Mouse (Mus musculus) embryonic facial prominence, embryonic 14.5 days (tissue): Measurements from ENCODE around the gene Ptpn14. TPM values are rescaled to one million over a fixed set of nuclear protein-coding genes. Genes with fewer than 3 reads are reported as not detected.

Experiments
- ATAC-seq: fragments of 200-750 bp; cut with Nextera tagmentation; 2 replicates; pipeline ENCODE4 v1.8.0; 2017; ENCODE audit warnings: low read depth, moderate number of reproducible peaks, moderate TSS enrichment
- DNase-seq: peaks from one replicate; pipeline ENCODE4 v3.0.0-alpha.2; 2015; ENCODE audit warnings: low spot score
- H3K27ac ChIP-seq: fragments of 300-500 bp; sonication (generic); replicated peaks from 2 replicates; pipeline ENCODE4 v1.5.1; 2014; ENCODE audit warnings: low read depth, mild to moderate bottlenecking, low read length, moderate library complexity
- H3K27me3 ChIP-seq: fragments of 300-500 bp; sonication (generic); replicated peaks from 2 replicates; pipeline ENCODE4 v1.6.1; 2014; ENCODE audit warnings: low read length; ENCODE audit not compliant: control insufficient read depth, insufficient read depth
- H3K36me3 ChIP-seq: fragments of 300-500 bp; sonication (generic); 2 replicates; pipeline ENCODE4 v1.6.1; 2014; ENCODE audit warnings: low read length, mixed read lengths; ENCODE audit not compliant: control insufficient read depth, insufficient read depth
- H3K4me1 ChIP-seq: fragments of 300-500 bp; sonication (generic); 2 replicates; pipeline ENCODE4 v1.6.1; 2014; ENCODE audit warnings: antibody characterized with exemption, low read length; ENCODE audit not compliant: control insufficient read depth, insufficient read depth
- H3K4me2 ChIP-seq: fragments of 300-500 bp; sonication (generic); 2 replicates; pipeline ENCODE4 v1.6.1; 2014; ENCODE audit warnings: low read depth, mild to moderate bottlenecking, low read length, moderate library complexity, mixed read lengths
- H3K4me3 ChIP-seq: fragments of 300-500 bp; sonication (generic); 2 replicates; pipeline ENCODE4 v1.5.1; 2014; ENCODE audit warnings: low read depth, mild to moderate bottlenecking, low read length
- H3K9ac ChIP-seq: fragments of 300-500 bp; sonication (generic); 2 replicates; pipeline ENCODE4 v1.6.1; 2014; ENCODE audit warnings: low read depth, mild to moderate bottlenecking, low read length, moderate library complexity, mixed read lengths
- H3K9me3 ChIP-seq: fragments of 300-500 bp; sonication (generic); 2 replicates; pipeline ENCODE4 v1.6.1; 2016; ENCODE audit warnings: low read length; ENCODE audit not compliant: control insufficient read depth
- WGBS: fragments of 180-500 bp; shearing (Covaris S2); extraction: QIAGEN DNeasy Blood & Tissue Kit; methylation state at CpG from one replicate; pipeline ENCODE4 v1.1.7; 2014; 5-methylcytosine and 5-hydroxymethylcytosine counted together
- polyA plus RNA-seq: library from polyadenylated mRNA; unstranded; fragments of >200 nt; fragmentation: Nextera tagmentation; extraction: Ambion mirVana; gene quantifications from 2 replicates; pipeline ENCODE4 v1.2.1, GENCODE M21; 2014

The Ptpn14 gene
- polyA plus RNA-seq, 1 experiment from 2014 or later = 12.5 TPM

DNA sequence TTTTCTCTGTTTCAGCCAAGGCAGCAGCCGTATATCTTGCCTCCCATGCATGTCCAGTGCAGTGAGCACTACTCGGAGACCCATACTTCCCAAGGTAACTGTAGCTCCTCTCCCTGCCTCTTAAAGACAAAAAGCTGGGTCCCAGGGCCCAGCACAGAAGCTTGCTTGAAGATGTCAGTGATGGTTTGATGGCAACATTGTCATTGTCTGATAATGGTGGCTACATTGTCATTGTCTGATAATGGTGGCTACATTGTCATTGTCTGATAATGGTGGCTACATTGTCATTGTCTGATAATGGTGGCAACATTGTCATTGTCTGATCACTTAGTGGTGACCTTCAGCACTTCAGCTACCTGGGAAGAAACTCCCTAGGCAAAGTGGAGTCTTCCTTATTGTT is 118.3 kb downstream of the Ptpn14 start:
- Histone ChIP-seq H3K9ac (no peak overlapping the region), H3K9me3 (no peaks in the 10 kb centered on the region), H3K4me3 (no peak overlapping the region), H3K36me3 (peaks cover 84% of the 10 kb centered on the region), H3K4me2 (no peak overlapping the region), H3K4me1 (no peaks in the 10 kb centered on the region), H3K27ac (no peak overlapping the region), H3K27me3 (no peaks in the 10 kb centered on the region)
- no peak for ATAC-seq
- WGBS = 87% methylated on average over 2 of the region's 2 CpGs
- DNase-seq = no peak

DNA sequence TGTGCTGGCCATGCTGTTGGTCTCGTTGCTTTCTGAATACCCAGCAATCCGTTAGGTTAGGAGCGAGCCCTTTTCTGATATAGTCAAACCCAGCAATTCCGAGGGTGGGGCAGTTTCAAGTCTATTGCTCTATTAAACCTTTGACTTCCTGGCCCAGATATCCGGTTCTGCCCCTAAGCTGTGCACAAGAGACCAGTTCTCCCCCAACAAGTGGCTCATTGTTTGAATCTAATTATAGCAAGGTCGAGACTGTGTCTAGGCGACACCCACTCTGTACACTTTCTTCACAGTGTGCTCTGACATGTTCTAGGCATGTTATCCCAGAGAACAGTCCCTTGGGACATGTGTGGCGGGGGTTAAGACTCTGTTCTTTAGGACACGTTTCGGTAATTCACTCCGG is 121.5 kb downstream of the Ptpn14 start:
- peaks cover 5% of the 10 kb centered on the region; the same call in 1 of the 2 replicates for H3K4me1 ChIP-seq
- H3K4me3 ChIP-seq = no peak overlapping the region
- no peaks in the 10 kb centered on the region for H3K27me3 ChIP-seq

DNA sequence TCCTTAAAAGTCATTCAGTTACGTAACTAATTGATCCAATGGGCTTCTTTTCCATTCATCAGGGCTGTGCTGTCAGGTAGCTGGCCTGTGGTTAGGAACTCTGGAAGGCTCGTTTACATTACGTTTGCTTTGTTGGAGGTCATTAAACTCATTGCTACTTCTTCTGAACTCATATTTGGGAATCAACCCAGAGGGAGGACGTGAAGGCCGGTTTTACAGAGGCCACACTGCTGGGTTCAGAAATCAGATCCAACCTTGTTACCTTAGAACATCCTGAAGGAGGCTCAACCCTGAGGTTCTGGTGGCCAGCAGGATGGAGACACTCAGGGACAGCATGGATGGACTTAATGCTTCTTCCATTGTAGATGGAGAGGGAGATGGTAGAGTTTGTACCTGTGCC is 124.0 kb downstream of the Ptpn14 start:
- peaks cover 81% of the 10 kb centered on the region for H3K36me3 ChIP-seq
- H3K9me3 ChIP-seq = no peaks in the 10 kb centered on the region
- peaks cover 5% of the 10 kb centered on the region; the same call in 1 of the 2 replicates for H3K4me1 ChIP-seq
- DNase-seq (no peak), ATAC-seq (no peak)
- H3K27me3 ChIP-seq = no peaks in the 10 kb centered on the region
- H3K9ac ChIP-seq = no peak overlapping the region
- H3K4me3 ChIP-seq = no peak overlapping the region
- no peak overlapping the region for H3K27ac ChIP-seq
- no peak overlapping the region for H3K4me2 ChIP-seq
- WGBS = 64% methylated on average over 5 of the region's 5 CpGs

More for the DNA sequence above, 121.5 kb downstream of the Ptpn14 start:
- 54% methylated on average over 11 of the region's 11 CpGs for WGBS
- no peak overlapping the region for H3K27ac ChIP-seq
- DNase-seq (peak; percentile 20), ATAC-seq (no peak)
- peaks cover 80% of the 10 kb centered on the region for H3K36me3 ChIP-seq
- no peaks in the 10 kb centered on the region for H3K9me3 ChIP-seq
- no peak overlapping the region for H3K4me2 ChIP-seq
- H3K9ac ChIP-seq = no peak overlapping the region

DNA sequence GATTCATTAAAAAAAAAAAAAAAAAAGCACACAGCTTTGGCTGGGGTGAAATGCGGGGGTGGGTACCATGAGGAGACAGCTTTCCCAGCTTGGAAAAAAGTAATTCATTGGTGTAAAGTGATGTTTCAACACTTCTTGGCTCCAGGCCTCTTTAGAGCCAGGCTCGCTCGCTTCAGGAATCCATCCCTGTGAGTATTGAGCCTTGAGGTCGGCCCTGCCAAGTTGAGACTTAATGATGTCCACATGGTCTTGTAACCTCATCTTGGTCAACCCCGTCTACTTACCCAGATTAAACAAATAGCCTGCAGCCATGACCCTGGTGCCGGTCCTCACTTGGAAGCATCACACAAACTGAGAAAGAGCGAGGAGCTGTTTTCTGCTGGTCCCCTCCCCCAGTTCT is 124.4 kb downstream of the Ptpn14 start:
- Histone ChIP-seq H3K9me3 (no peaks in the 10 kb centered on the region), H3K27me3 (no peaks in the 10 kb centered on the region), H3K36me3 (peaks cover 81% of the 10 kb centered on the region), H3K4me1 (peaks cover 5% of the 10 kb centered on the region; the same call in 1 of the 2 replicates), H3K4me2 (no peak overlapping the region), H3K9ac (no peak overlapping the region), H3K4me3 (no peak overlapping the region), H3K27ac (no peak overlapping the region)
- ATAC-seq (no peak), DNase-seq (peak; percentile 41)
- WGBS = 47% methylated on average over 7 of the region's 7 CpGs

- H3K27me3 ChIP-seq = no peaks in the 10 kb centered on the region
- H3K9me3 ChIP-seq = no peaks in the 10 kb centered on the region
- 0 out of 2 replicates have a peak, but pooled peaks have one; percentile 5 for ATAC-seq
- peak overlapping the region; percentile 39; the same call in 1 of the 2 replicates for H3K27ac ChIP-seq
- peak; percentile 71 for DNase-seq
- H3K4me2 ChIP-seq = peak overlapping the region; percentile 4; the same call in 1 of the 2 replicates
- H3K4me3 ChIP-seq = no peak overlapping the region
- WGBS = 76% methylated on average over 13 of the region's 13 CpGs
- H3K9ac ChIP-seq = no peak overlapping the region
- H3K36me3 ChIP-seq = peaks cover 68% of the 10 kb centered on the region
- H3K4me1 ChIP-seq = peaks cover 5% of the 10 kb centered on the region; the same call in 1 of the 2 replicates
Observed at GRCm38 (mm10) chr1:189854646-189855045, 126.6 kb downstream of the Ptpn14 start.

- H3K4me2 ChIP-seq = no peak overlapping the region
- no peak overlapping the region for H3K9ac ChIP-seq
- H3K4me1 ChIP-seq = peaks cover 5% of the 10 kb centered on the region; the same call in 1 of the 2 replicates
- no peak for ATAC-seq
- no peak overlapping the region for H3K4me3 ChIP-seq
- H3K27me3 ChIP-seq = no peaks in the 10 kb centered on the region
- H3K36me3 ChIP-seq = peaks cover 67% of the 10 kb centered on the region
- H3K9me3 ChIP-seq = no peaks in the 10 kb centered on the region
- 87% methylated on average over 5 of the region's 5 CpGs for WGBS
- DNase-seq = no peak
- no peak overlapping the region for H3K27ac ChIP-seq
Observed at GRCm38 (mm10) chr1:189855739-189856138, 127.7 kb downstream of the Ptpn14 start.

- 0 out of 2 replicates have a peak, but pooled peaks cover 5% of the 10 kb centered on the region for H3K4me1 ChIP-seq
- 83% methylated on average over 6 of the region's 6 CpGs for WGBS
- no peaks in the 10 kb centered on the region for H3K27me3 ChIP-seq
- no peak overlapping the region for H3K4me2 ChIP-seq
- no peak overlapping the region for H3K27ac ChIP-seq
- ATAC-seq (no peak), DNase-seq (no peak)
- H3K36me3 ChIP-seq = peaks cover 62% of the 10 kb centered on the region
- H3K9me3 ChIP-seq = no peaks in the 10 kb centered on the region
- H3K9ac ChIP-seq = no peak overlapping the region
- no peak overlapping the region for H3K4me3 ChIP-seq
Observed at GRCm38 (mm10) chr1:189858377-189858776, 130.3 kb downstream of the Ptpn14 start.

DNA sequence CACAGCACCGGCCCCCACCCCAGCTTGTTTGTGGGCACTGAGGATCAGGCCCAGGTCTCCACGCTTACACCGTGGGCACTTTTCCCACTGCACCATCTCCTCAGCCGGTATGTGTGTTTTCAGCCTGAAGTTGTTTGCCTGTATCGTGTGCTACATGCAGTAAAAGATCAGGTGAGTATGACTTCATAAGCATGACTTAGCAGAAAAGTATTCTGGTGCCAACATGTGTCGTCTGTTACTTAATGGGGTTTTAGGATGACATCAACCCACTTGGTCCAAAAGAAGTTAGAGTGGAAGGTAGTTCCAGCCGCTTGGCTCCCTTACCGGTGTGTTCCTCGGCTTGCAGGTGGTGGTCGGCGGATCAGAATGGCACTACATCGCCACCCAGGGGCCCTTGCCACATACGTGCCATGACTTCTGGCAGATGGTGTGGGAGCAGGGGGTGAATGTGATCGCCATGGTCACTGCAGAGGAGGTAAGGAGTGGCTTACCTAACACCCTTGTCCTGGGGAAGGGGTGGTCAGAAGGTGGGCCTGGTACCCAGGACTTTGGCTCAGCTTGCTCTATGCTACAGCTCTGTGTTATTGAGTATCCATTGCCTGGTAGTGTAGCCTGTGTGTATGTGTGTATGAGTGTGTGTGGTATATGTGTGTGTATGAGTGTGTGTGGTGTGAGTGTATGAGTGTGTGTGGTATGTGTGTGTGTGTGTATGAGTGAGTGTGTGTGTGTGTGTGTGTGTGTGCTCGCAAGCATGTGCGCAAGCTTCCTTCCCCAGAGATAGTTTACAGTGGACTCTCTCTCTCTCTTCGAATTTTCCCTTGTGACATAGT is 132.3 kb downstream of the Ptpn14 start:
- DNase-seq (no peak), ATAC-seq (peak; percentile 10; the same call in 1 of the 2 replicates)
- Histone ChIP-seq H3K4me1 (0 out of 2 replicates have a peak, but pooled peaks cover 5% of the 10 kb centered on the region), H3K9me3 (no peaks in the 10 kb centered on the region), H3K9ac (peak overlapping the region; percentile 5; the same call in 1 of the 2 replicates), H3K27me3 (no peaks in the 10 kb centered on the region), H3K4me2 (no peak overlapping the region), H3K27ac (peak overlapping the region; percentile 8; the same call in 1 of the 2 replicates), H3K4me3 (no peak overlapping the region), H3K36me3 (peaks cover 70% of the 10 kb centered on the region)
- 83% methylated on average over 17 of the region's 17 CpGs for WGBS
